Mouse (Mus musculus) testis, postnatal 14 days (tissue): ENCODE data around the gene Anapc16.
A peak's percentile ranks its signal among the peaks of the same experiment; 100 is the strongest.

Source experiments
- DNase-seq: peaks from one replicate; pipeline ENCODE4 v3.0.0; 2021; ENCODE audit warnings: low spot score

Gene Anapc16

GRCm38 (mm10) chr10:59970450-59971062 lies 32.4 kb downstream of the Anapc16 start:
- no peak for DNase-seq

DNA sequence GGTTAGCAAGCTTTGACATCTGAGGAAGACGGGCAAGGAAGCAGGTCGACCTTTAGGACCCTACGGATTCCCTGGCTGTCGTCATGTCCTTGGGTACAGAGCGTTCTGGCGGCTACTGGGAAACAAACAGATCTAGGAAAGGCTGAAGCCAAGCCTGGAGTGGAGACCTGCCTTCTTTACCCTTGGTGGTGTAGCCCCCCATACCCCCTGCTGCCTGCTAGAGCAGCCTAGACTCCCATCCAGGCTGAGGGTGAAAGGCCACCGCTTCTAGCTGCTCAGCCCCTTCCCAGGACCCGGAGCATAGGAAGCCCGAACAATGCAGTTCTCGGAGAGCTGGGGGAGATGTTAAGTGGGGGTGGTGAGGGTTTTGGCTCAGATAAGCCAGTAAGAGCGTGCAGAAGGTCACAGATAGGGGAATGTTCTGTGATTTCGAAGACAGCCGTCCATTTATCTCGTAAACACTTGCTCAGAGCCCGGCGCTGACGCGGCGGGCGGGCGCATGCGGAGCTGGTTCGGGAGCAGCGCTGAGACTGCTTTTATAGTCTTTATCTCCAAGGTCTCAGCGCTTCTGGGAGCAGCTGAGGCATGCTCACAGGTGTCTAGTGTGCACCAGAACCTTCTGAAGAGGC lies 33.0 kb downstream of the Anapc16 start:
- peak; percentile 84 for DNase-seq

- DNase-seq: no peak
Observed at GRCm38 (mm10) chr10:59967309-59967942, 35.5 kb downstream of the Anapc16 start.

DNA sequence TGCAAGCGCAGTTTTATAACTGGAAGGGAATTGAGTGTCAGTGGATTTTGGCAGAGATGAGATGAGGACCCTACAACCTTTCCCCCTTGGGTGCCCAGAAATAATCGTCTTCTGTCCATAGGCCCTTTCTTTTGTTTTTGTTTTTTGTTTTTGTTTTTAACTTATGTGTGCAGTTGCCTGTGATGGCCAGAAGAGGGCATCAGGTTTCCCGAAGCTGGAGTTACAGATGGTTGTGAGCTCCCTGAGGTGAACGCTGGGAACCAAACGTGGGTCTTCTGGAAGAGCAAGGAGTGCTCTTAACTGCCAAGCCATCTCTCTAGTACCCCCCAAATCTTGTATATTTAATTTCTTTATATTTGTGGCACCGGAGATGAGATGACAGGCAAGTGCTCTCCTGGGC lies 36.2 kb downstream of the Anapc16 start:
- DNase-seq: no peak

DNA sequence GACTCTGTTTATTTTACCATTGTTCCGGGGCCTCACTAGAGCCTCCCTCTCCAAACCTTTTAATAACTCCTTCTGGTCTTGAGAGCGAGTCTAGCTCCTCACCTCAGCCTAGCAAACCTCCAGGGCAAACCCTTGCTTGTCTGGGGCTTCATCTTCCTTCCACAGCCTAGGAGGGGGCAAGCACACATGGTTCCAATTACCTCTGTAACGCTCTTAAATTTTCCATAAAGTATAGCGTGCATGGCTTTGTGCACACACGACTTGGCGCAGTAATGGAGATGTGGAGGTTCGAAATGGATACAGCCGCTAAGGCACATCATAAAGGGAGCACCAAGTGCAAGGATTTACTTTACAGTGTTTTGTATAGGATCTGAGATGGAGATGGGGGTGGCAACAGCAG lies 37.1 kb downstream of the Anapc16 start:
- DNase-seq: no peak

GRCm38 (mm10) chr10:59965362-59965695 lies 37.6 kb downstream of the Anapc16 start:
- no peak for DNase-seq

DNA sequence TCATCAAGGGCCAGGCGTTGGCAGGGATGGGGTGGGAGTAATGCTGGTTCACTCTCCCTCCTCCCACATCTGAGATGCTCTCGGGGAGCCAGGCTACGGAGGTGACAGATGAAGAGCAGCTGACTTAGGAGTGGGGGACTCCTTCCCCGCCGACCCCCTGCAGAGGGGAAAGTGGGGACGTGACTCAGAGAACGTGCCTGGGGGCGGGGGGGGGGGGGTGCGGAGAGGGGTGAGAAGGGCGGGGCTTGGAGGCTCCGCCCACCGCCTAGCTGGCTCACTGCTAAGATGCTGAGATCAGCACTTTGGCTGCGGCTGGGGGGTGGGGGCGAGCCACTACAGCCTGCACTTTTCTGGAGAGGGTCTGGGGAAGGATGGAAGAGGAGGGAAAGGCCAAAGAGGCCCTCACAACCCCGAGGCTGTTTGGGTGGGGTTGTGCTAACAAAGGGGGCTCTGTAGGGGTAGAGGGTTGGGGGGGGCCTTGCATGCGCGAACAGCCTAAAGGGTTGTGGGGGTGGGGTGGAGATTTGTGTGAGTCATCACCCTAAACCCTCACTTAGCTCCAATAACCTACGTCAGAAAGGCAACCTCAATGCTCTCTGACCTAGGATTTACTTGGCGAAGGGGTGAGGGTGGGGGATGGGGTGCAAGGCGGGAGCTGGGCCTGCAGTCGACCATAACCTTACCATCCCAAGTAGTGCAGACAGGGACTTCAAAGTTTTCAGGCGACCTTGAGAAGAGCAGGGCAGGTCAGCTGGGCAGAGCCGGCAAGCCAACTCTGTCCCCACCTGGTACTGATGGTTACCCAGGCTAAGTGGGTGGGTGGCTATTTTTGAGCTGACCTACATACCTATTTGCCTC lies 38.2 kb downstream of the Anapc16 start:
- DNase-seq: no peak

- no peak for DNase-seq
Observed at GRCm38 (mm10) chr10:59963609-59964008, 39.3 kb downstream of the Anapc16 start.

- no peak for DNase-seq
Observed at GRCm38 (mm10) chr10:59959517-59959916, 43.4 kb downstream of the Anapc16 start.

DNA sequence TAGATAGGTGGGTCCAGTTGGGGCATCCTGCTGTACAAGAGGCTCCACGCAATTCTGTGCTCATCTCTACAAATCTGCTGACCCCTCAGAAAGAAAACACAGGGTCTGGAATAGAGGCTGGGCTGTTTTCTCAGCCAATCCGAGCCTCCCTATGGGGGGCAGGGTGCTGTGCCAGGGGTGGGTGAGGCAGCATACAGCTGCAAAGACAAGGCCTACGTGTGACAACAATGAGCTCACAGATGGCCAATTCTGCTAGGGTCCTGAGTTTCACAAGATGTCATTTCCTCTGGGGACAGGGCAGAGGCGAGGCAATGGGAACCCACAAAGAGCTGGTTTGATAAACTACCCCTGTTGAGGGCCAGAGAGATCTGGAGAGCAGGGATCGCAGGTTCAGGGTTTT lies 44.5 kb downstream of the Anapc16 start:
- DNase-seq: no peak

GRCm38 (mm10) chr10:59957171-59958149 lies 45.5 kb downstream of the Anapc16 start:
- peak; percentile 62 for DNase-seq

DNA sequence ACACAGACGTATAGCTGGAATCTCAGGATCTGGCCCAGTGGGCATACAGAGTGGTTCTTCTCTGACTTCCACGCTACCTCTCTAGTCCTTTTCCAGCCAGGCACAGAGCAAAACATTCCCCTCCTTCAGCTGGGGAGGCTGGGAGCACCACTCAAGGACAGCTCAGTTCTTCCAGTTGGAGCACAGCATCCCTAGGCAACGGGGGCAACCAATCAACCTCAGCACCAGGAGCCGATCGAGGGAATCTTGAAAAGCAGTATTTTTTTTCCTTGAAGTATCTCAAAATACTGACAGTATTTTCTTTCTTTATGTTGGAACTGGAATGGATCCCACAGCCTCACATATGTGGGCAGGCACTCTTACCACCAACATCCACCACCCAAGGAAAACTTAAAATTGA lies 46.3 kb downstream of the Anapc16 start:
- no peak for DNase-seq

- DNase-seq: no peak
Observed at GRCm38 (mm10) chr10:59953564-59954039, 49.3 kb downstream of the Anapc16 start.

- DNase-seq: peak; percentile 47
Observed at GRCm38 (mm10) chr10:59952781-59953563, 50.0 kb downstream of the Anapc16 start.

GRCm38 (mm10) chr10:59952152-59952780 lies 50.7 kb downstream of the Anapc16 start:
- peak; percentile 77 for DNase-seq

DNA sequence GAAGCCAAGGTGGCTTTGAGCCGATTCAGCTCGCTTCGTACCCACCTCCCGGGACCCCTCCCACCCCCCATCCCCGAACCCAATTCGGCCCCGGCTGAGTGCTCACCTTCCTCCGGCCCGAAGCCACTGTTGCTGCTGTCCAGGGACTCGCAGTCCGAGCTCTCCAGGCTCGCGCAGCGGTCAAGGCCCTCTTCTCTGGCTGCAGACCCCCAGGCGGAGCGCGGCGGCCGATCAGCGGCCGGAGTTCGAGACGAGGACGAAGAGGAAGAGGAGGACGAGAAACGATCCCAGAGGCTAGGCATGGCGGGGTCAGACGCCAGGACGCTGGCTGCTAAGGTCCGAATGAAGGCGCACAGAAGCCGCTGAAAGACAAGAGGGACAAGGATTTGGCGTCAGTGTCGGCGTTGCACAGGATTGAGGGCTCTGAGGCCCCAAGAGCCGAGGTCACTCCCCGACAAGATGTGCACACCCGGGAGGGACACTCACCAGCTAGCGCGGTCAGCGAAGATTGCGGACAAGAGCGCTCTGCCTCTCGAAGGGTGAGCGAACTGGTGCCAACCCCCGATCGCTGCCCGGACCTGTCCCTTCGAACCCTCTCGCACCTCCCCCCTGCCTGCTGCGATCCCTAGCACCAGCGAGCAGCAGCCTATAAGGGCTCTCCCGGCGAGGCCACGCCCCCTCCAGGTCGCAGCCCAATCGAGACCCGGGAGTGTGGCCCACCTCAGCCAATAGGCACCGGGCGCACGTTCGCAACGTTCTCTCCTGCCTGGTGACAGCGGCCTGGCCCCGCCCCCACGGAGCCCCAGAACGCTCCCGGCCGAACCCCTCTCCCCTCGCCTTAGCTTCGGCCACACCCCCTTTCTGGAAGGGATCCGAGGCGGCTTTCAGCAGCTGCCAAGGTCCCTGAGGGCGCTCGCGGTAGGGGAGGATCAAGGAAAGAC lies 51.5 kb downstream of the Anapc16 start, which contains the start of gene Ddit4:
Gene Ddit4 (minus strand): TSS at position 624 of the 941 bp plus-strand sequence.
- peak; percentile 98 for DNase-seq

GRCm38 (mm10) chr10:59950716-59951191 lies 52.2 kb downstream of the Anapc16 start:
- peak; percentile 74 for DNase-seq

GRCm38 (mm10) chr10:59949783-59950605 lies 52.9 kb downstream of the Anapc16 start:
- no peak for DNase-seq
